Mouse (Mus musculus): Measurements from ENCODE around the gene Bcl11b.

DNA sequence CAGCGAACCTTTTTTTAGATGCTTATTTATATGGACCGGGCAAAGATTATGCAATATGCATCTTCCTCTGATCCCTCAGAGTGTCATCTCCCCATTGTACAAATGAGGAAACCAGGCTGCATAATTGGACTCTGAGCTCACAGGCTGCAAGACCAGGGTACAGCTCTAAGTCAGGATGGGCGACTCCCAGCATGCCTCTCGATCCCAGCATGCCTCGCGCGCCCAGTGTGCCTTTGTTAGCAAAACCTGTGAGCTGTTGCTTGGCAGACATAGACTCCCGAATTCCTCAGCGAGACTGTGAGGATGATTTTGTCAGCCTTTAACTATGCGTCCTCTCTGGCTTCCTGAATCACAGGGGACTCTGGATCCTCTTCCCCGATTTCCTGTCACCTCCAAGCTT lies 98.9 kb downstream of the Bcl11b start:
- TF ChIP-seq CTCF (IDR thresholded peaks at IDR 0.05; ENCODE audit: extremely low read depth, insufficient read length, insufficient replicate concordance, low read depth, low read length): no peak
- TF ChIP-seq POLR2A (IDR thresholded peaks at IDR 0.05; ENCODE audit: low read depth, low read length): no peak

Data from small intestine, adult 2 months (tissue).